Mouse (Mus musculus) kidney, embryonic 15.5 days (tissue): ENCODE data around the gene Ankra2. TPM values are rescaled to one million over a fixed set of nuclear protein-coding genes. Genes with fewer than 3 reads are reported as not detected.

Experiments
- ATAC-seq: fragments of 200-750 bp; cut with Nextera tagmentation; replicated peaks from 2 replicates; pipeline ENCODE4 v1.8.0; 2017; ENCODE audit warnings: moderate TSS enrichment; ENCODE audit not compliant: low FRiP score
- H3K27ac ChIP-seq: fragments of 300-500 bp; sonication (generic); 2 replicates; pipeline ENCODE4 v1.5.1; 2015; ENCODE audit warnings: mild to moderate bottlenecking, inconsistent platforms
- H3K27me3 ChIP-seq: fragments of 300-500 bp; sonication (generic); 2 replicates; pipeline ENCODE4 v1.6.1; 2015; ENCODE audit warnings: inconsistent platforms
- H3K36me3 ChIP-seq: fragments of 300-500 bp; sonication (generic); 2 replicates; pipeline ENCODE4 v1.6.1; 2015; ENCODE audit warnings: inconsistent platforms
- H3K4me1 ChIP-seq: fragments of 300-500 bp; sonication (generic); 2 replicates; pipeline ENCODE4 v1.6.1; 2015; ENCODE audit warnings: inconsistent platforms
- H3K4me2 ChIP-seq: fragments of 300-500 bp; sonication (generic); 2 replicates; pipeline ENCODE4 v1.6.1; 2015; ENCODE audit warnings: moderate library complexity, mild to moderate bottlenecking, inconsistent platforms
- H3K4me3 ChIP-seq: fragments of 300-500 bp; sonication (generic); replicated peaks from 2 replicates; pipeline ENCODE4 v1.5.1; 2015; ENCODE audit warnings: mild to moderate bottlenecking, inconsistent platforms
- H3K9ac ChIP-seq: fragments of 300-500 bp; sonication (generic); 2 replicates; pipeline ENCODE4 v1.6.1; 2015; ENCODE audit warnings: mild to moderate bottlenecking, inconsistent platforms
- H3K9me3 ChIP-seq: fragments of 300-500 bp; sonication (generic); replicated peaks from 2 replicates; pipeline ENCODE4 v1.6.1; 2016; ENCODE audit warnings: inconsistent platforms
- WGBS: fragments of 180-500 bp; shearing (Covaris S2); methylation state at CpG from one replicate; pipeline ENCODE4 v1.1.7; 2015; ENCODE audit warnings: mixed read lengths; 5-methylcytosine and 5-hydroxymethylcytosine counted together
- polyA plus RNA-seq: library from polyadenylated mRNA; unstranded; fragments of >200 nt; fragmentation: Nextera tagmentation; extraction: Ambion mirVana; gene quantifications from 2 replicates; pipeline ENCODE4 v1.2.1, GENCODE M21; 2015

The Ankra2 gene
- polyA plus RNA-seq, 1 experiment from 2014 or later: 15.0 TPM

GRCm38 (mm10) chr13:98263458-98263987 lies 649 bp downstream of the Ankra2 start:
- Histone ChIP-seq H3K4me2 (peak overlapping the region; percentile 79), H3K27ac (peak overlapping the region; percentile 96), H3K4me1 (peaks cover 20% of the 10 kb centered on the region), H3K9ac (peak overlapping the region; percentile 85), H3K27me3 (no peaks in the 10 kb centered on the region), H3K36me3 (peaks cover 30% of the 10 kb centered on the region), H3K9me3 (no peaks in the 10 kb centered on the region), H3K4me3 (peak overlapping the region; percentile 96)
- 1% methylated on average over 16 of the region's 16 CpGs for WGBS
- ATAC-seq: no peak

GRCm38 (mm10) chr13:98264111-98264510 lies 1.2 kb downstream of the Ankra2 start:
- 29% methylated on average over 5 of the region's 5 CpGs for WGBS
- Histone ChIP-seq H3K4me1 (peaks cover 20% of the 10 kb centered on the region), H3K9me3 (no peaks in the 10 kb centered on the region), H3K4me3 (peak overlapping the region; percentile 96), H3K9ac (0 out of 2 replicates have a peak overlapping the region, but pooled peaks have one; percentile 85), H3K4me2 (peak overlapping the region; percentile 79), H3K27me3 (no peaks in the 10 kb centered on the region), H3K36me3 (peaks cover 30% of the 10 kb centered on the region), H3K27ac (no peak overlapping the region)
- ATAC-seq: no peak

DNA sequence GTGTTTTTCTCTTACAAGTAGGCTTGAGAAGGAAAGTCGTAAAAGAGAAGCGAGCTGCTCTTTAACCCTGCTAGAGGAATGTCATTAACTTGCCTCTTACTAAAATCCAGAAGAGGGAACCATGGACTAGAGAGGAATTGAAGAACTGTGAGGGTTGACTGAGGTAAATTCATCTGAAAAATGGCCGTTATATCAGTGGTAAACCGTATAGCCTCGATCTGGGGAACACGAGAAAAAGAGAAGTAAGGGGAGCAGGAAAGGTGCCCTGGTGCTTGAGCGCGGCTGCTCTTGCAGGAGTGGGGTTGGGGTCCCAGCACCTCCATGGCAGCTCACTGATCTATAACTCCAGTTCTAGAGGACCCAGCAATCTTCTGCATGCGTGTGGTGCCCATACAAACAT lies 11.1 kb downstream of the Ankra2 start:
- no peaks in the 10 kb centered on the region for H3K27me3 ChIP-seq
- ATAC-seq: no peak
- no peaks in the 10 kb centered on the region for H3K9me3 ChIP-seq
- no peak overlapping the region for H3K4me3 ChIP-seq
- H3K4me1 ChIP-seq: no peaks in the 10 kb centered on the region
- H3K9ac ChIP-seq: no peak overlapping the region
- H3K36me3 ChIP-seq: peaks cover 62% of the 10 kb centered on the region
- H3K27ac ChIP-seq: no peak overlapping the region
- 90% methylated on average over 9 of the region's 9 CpGs for WGBS
- no peak overlapping the region for H3K4me2 ChIP-seq

- 80% methylated on average over 4 of the region's 4 CpGs for WGBS
- Histone ChIP-seq H3K27ac (no peak overlapping the region), H3K27me3 (no peaks in the 10 kb centered on the region), H3K4me1 (no peaks in the 10 kb centered on the region), H3K4me2 (no peak overlapping the region), H3K9ac (no peak overlapping the region), H3K36me3 (peaks cover 50% of the 10 kb centered on the region), H3K4me3 (no peak overlapping the region), H3K9me3 (no peaks in the 10 kb centered on the region)
- ATAC-seq: no peak
Observed at GRCm38 (mm10) chr13:98275646-98276045, 12.8 kb downstream of the Ankra2 start.

DNA sequence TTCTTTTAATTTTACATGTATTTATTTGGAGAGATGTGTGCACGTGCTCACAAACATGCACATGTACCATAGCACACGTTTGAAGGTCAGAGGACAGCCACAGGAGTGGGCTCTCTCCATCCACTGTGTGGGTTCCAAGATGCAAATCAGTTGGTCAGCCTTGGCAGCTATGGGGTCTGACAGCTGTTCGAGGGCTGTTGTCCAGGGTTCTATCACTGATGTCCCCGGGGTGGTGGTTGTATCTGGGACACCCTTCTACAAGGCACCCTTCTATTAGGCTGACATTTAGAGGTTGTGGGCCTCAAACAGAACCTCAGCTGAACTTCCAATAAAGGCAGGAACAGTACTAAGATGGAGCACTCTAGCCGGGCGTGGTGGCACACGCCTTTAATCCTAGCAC lies 13.4 kb downstream of the Ankra2 start:
- WGBS: 86% methylated on average over 7 of the region's 7 CpGs
- H3K9ac ChIP-seq: no peak overlapping the region
- peaks cover 44% of the 10 kb centered on the region for H3K36me3 ChIP-seq
- ATAC-seq: no peak
- no peaks in the 10 kb centered on the region for H3K4me1 ChIP-seq
- H3K9me3 ChIP-seq: no peaks in the 10 kb centered on the region
- no peak overlapping the region for H3K4me2 ChIP-seq
- no peaks in the 10 kb centered on the region for H3K27me3 ChIP-seq
- H3K4me3 ChIP-seq: no peak overlapping the region
- no peak overlapping the region for H3K27ac ChIP-seq

- H3K4me2 ChIP-seq: no peak overlapping the region
- H3K36me3 ChIP-seq: peaks cover 31% of the 10 kb centered on the region
- H3K9me3 ChIP-seq: no peaks in the 10 kb centered on the region
- H3K27me3 ChIP-seq: no peaks in the 10 kb centered on the region
- no peak for ATAC-seq
- H3K4me1 ChIP-seq: no peaks in the 10 kb centered on the region
- WGBS: 87% methylated on average over 2 of the region's 2 CpGs
- no peak overlapping the region for H3K9ac ChIP-seq
- H3K27ac ChIP-seq: no peak overlapping the region
- no peak overlapping the region for H3K4me3 ChIP-seq
Observed at GRCm38 (mm10) chr13:98277501-98277900, 14.6 kb downstream of the Ankra2 start.

DNA sequence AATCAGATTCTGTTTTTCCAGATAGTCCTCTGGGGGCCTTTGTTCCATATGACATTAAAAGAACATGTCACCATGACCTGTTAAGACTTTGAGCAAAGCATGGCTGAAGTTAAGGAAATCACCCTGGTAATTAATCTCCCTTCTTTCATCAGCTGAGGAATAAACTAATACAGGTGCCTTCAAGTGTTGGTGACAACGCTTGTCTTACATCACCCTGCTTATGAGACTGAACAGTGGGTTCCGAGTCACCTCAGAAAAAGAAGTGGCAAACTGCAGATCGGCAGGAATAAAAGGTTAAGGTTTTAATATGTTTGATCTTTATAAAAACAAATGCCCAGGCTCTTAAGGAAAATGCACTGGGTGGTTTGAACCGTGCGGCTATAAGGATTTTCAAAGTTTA lies 16.8 kb downstream of the Ankra2 start, which contains the start of gene Gm21976:
Gene Gm21976, plus strand, starts transcription at position 202 of the 400 bp plus-strand sequence.
- ATAC-seq: no peak
- Histone ChIP-seq H3K9me3 (no peaks in the 10 kb centered on the region), H3K27ac (no peak within 1 kb of the TSS), H3K9ac (no peak within 1 kb of the TSS), H3K27me3 (no peaks in the 10 kb centered on the region), H3K4me1 (no peaks in the 10 kb centered on the region), H3K36me3 (peaks cover 11% of the 10 kb centered on the region), H3K4me3 (no peak within 1 kb of the TSS), H3K4me2 (no peak within 1 kb of the TSS)
- WGBS: 89% methylated on average over 5 of the region's 5 CpGs

- Histone ChIP-seq H3K4me3 (no peak overlapping the region), H3K27me3 (no peaks in the 10 kb centered on the region), H3K4me2 (no peak overlapping the region), H3K27ac (no peak overlapping the region), H3K9me3 (no peaks in the 10 kb centered on the region), H3K9ac (no peak overlapping the region), H3K36me3 (no peaks in the 10 kb centered on the region), H3K4me1 (no peaks in the 10 kb centered on the region)
- ATAC-seq: no peak
- 78% methylated on average over 12 of the region's 12 CpGs for WGBS
Observed at GRCm38 (mm10) chr13:98280990-98281650, 18.2 kb downstream of the Ankra2 start.

- no peaks in the 10 kb centered on the region for H3K4me1 ChIP-seq
- 39% methylated on average over 2 of the region's 2 CpGs for WGBS
- H3K36me3 ChIP-seq: no peaks in the 10 kb centered on the region
- H3K9ac ChIP-seq: no peak overlapping the region
- H3K27me3 ChIP-seq: no peaks in the 10 kb centered on the region
- H3K4me2 ChIP-seq: no peak overlapping the region
- no peak for ATAC-seq
- no peak overlapping the region for H3K27ac ChIP-seq
- H3K9me3 ChIP-seq: no peaks in the 10 kb centered on the region
- no peak overlapping the region for H3K4me3 ChIP-seq
Observed at GRCm38 (mm10) chr13:98290719-98291118, 27.8 kb downstream of the Ankra2 start.

GRCm38 (mm10) chr13:98291712-98292111 lies 28.8 kb downstream of the Ankra2 start:
- Histone ChIP-seq H3K4me3 (no peak overlapping the region), H3K36me3 (no peaks in the 10 kb centered on the region), H3K27ac (no peak overlapping the region), H3K9ac (no peak overlapping the region), H3K4me2 (no peak overlapping the region), H3K27me3 (no peaks in the 10 kb centered on the region), H3K9me3 (no peaks in the 10 kb centered on the region), H3K4me1 (no peaks in the 10 kb centered on the region)
- 80% methylated on average over 8 of the region's 8 CpGs for WGBS
- ATAC-seq: no peak

DNA sequence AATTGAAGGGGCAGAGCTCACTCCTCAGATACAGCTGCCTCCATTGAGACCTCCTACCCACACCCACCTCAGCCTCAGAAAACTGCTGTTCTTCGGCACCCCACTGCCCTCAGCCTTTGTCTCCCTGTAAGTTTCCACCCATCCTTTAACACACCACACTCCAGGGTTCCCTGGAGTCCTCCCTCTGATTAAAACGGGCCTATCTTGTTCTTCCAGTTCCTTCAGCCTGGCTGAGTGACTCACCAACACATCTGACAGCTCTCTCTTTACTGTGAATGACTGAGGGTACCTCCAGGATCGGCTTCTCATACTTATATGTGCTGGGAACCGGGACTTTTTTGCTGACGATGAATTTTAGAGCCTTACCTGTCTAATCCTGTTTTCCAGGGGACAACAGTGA lies 33.2 kb downstream of the Ankra2 start:
- no peak for ATAC-seq
- WGBS: 51% methylated on average over 5 of the region's 5 CpGs
- H3K9me3 ChIP-seq: no peaks in the 10 kb centered on the region
- peaks cover 3% of the 10 kb centered on the region; the same call in 1 of the 2 replicates for H3K27me3 ChIP-seq
- H3K9ac ChIP-seq: no peak overlapping the region
- H3K27ac ChIP-seq: no peak overlapping the region
- no peak overlapping the region for H3K4me3 ChIP-seq
- no peaks in the 10 kb centered on the region for H3K4me1 ChIP-seq
- H3K4me2 ChIP-seq: no peak overlapping the region
- no peaks in the 10 kb centered on the region for H3K36me3 ChIP-seq

DNA sequence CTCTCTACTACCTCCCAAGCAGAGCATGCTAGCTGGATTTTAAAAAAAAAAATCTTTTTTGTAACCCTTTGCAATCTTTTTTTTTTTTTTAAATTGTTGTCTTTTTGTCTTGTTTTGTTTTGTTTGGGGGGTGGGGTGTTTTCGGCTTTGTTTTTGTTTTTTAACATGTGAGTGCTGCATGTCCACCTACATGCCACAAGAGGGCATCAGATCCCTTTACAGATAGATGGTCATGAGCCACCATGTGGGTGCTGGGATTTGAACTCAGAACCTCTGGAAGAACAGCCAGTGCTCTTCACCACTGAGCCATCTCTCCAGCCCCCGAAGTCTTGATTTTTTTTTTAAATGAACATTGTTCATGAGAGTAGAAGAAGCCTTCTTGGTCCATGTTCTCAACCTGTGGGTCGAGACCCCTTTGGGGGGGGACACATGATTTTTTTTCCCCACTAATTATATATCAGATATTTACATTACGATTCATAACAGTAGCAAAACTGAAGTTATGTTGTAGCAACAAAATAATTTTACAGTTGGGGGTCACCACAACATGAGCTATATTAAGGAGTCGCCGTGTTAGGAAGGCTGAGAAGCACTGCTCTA lies 35.1 kb downstream of the Ankra2 start:
- H3K4me3 ChIP-seq: no peak overlapping the region
- 93% methylated on average over 6 of the region's 6 CpGs for WGBS
- no peaks in the 10 kb centered on the region for H3K4me1 ChIP-seq
- H3K36me3 ChIP-seq: no peaks in the 10 kb centered on the region
- H3K4me2 ChIP-seq: no peak overlapping the region
- no peak for ATAC-seq
- no peak overlapping the region for H3K27ac ChIP-seq
- H3K27me3 ChIP-seq: peaks cover 3% of the 10 kb centered on the region; the same call in 1 of the 2 replicates
- H3K9ac ChIP-seq: no peak overlapping the region
- no peaks in the 10 kb centered on the region for H3K9me3 ChIP-seq
